Mouse (Mus musculus) embryonic facial prominence, embryonic 14.5 days (tissue): ENCODE results near the gene Cel. TPM values are rescaled to one million over a fixed set of nuclear protein-coding genes. Genes with fewer than 3 reads are reported as not detected.

Source experiments
- ATAC-seq: fragments of 200-750 bp; cut with Nextera tagmentation; 2 replicates; pipeline ENCODE4 v1.8.0; 2017; ENCODE audit warnings: low read depth, moderate number of reproducible peaks, moderate TSS enrichment
- DNase-seq: peaks from one replicate; pipeline ENCODE4 v3.0.0-alpha.2; 2015; ENCODE audit warnings: low spot score
- H3K27ac ChIP-seq: fragments of 300-500 bp; sonication (generic); replicated peaks from 2 replicates; pipeline ENCODE4 v1.5.1; 2014; ENCODE audit warnings: low read depth, mild to moderate bottlenecking, low read length, moderate library complexity
- H3K27me3 ChIP-seq: fragments of 300-500 bp; sonication (generic); replicated peaks from 2 replicates; pipeline ENCODE4 v1.6.1; 2014; ENCODE audit warnings: low read length; ENCODE audit not compliant: control insufficient read depth, insufficient read depth
- H3K36me3 ChIP-seq: fragments of 300-500 bp; sonication (generic); 2 replicates; pipeline ENCODE4 v1.6.1; 2014; ENCODE audit warnings: low read length, mixed read lengths; ENCODE audit not compliant: control insufficient read depth, insufficient read depth
- H3K4me1 ChIP-seq: fragments of 300-500 bp; sonication (generic); 2 replicates; pipeline ENCODE4 v1.6.1; 2014; ENCODE audit warnings: antibody characterized with exemption, low read length; ENCODE audit not compliant: control insufficient read depth, insufficient read depth
- H3K4me2 ChIP-seq: fragments of 300-500 bp; sonication (generic); 2 replicates; pipeline ENCODE4 v1.6.1; 2014; ENCODE audit warnings: low read depth, mild to moderate bottlenecking, low read length, moderate library complexity, mixed read lengths
- H3K4me3 ChIP-seq: fragments of 300-500 bp; sonication (generic); 2 replicates; pipeline ENCODE4 v1.5.1; 2014; ENCODE audit warnings: low read depth, mild to moderate bottlenecking, low read length
- H3K9ac ChIP-seq: fragments of 300-500 bp; sonication (generic); 2 replicates; pipeline ENCODE4 v1.6.1; 2014; ENCODE audit warnings: low read depth, mild to moderate bottlenecking, low read length, moderate library complexity, mixed read lengths
- H3K9me3 ChIP-seq: fragments of 300-500 bp; sonication (generic); 2 replicates; pipeline ENCODE4 v1.6.1; 2016; ENCODE audit warnings: low read length; ENCODE audit not compliant: control insufficient read depth
- WGBS: fragments of 180-500 bp; shearing (Covaris S2); extraction: QIAGEN DNeasy Blood & Tissue Kit; methylation state at CpG from one replicate; pipeline ENCODE4 v1.1.7; 2014; 5-methylcytosine and 5-hydroxymethylcytosine counted together
- polyA plus RNA-seq: library from polyadenylated mRNA; unstranded; fragments of >200 nt; fragmentation: Nextera tagmentation; extraction: Ambion mirVana; gene quantifications from 2 replicates; pipeline ENCODE4 v1.2.1, GENCODE M21; 2014

Gene Cel
- polyA plus RNA-seq, 1 experiment from 2014 or later = not detected

GRCm38 (mm10) chr2:28529856-28530255, 33.3 kb downstream of the Cel start:
- Histone ChIP-seq H3K4me1 (peaks cover 47% of the 10 kb centered on the region), H3K9ac (peak overlapping the region; percentile 25; the same call in 1 of the 2 replicates), H3K4me2 (no peak overlapping the region), H3K36me3 (no peaks in the 10 kb centered on the region), H3K9me3 (no peaks in the 10 kb centered on the region), H3K27me3 (no peaks in the 10 kb centered on the region), H3K27ac (no peak overlapping the region), H3K4me3 (no peak overlapping the region)
- 79% methylated on average over 4 of the region's 4 CpGs for WGBS
- DNase-seq (no peak), ATAC-seq (no peak)

GRCm38 (mm10) chr2:28528354-28528730, 34.9 kb downstream of the Cel start:
- H3K27ac ChIP-seq = peak overlapping the region; percentile 28; the same call in 1 of the 2 replicates
- H3K4me2 ChIP-seq = no peak overlapping the region
- 64% methylated on average over 7 of the region's 7 CpGs for WGBS
- ATAC-seq (no peak), DNase-seq (no peak)
- H3K9me3 ChIP-seq = no peaks in the 10 kb centered on the region
- no peaks in the 10 kb centered on the region for H3K27me3 ChIP-seq
- H3K36me3 ChIP-seq = no peaks in the 10 kb centered on the region
- no peak overlapping the region for H3K9ac ChIP-seq
- peaks cover 40% of the 10 kb centered on the region for H3K4me1 ChIP-seq
- H3K4me3 ChIP-seq = no peak overlapping the region

- H3K9me3 ChIP-seq = no peaks in the 10 kb centered on the region
- DNase-seq (no peak), ATAC-seq (no peak)
- no peak overlapping the region for H3K4me3 ChIP-seq
- H3K27ac ChIP-seq = no peak overlapping the region
- H3K4me2 ChIP-seq = no peak overlapping the region
- no peak overlapping the region for H3K9ac ChIP-seq
- 80% methylated on average over 15 of the region's 20 CpGs for WGBS
- H3K27me3 ChIP-seq = no peaks in the 10 kb centered on the region
- peaks cover 35% of the 10 kb centered on the region for H3K4me1 ChIP-seq
- H3K36me3 ChIP-seq = no peaks in the 10 kb centered on the region
Observed at GRCm38 (mm10) chr2:28527436-28528353, 35.5 kb downstream of the Cel start.

GRCm38 (mm10) chr2:28525943-28526876, 37.0 kb downstream of the Cel start:
- Histone ChIP-seq H3K4me1 (peaks cover 29% of the 10 kb centered on the region), H3K36me3 (no peaks in the 10 kb centered on the region), H3K9ac (peak overlapping the region; percentile 28), H3K27me3 (no peaks in the 10 kb centered on the region), H3K27ac (peak overlapping the region; percentile 72), H3K4me2 (peak overlapping the region; percentile 8; the same call in 1 of the 2 replicates), H3K4me3 (no peak overlapping the region), H3K9me3 (no peaks in the 10 kb centered on the region)
- peak; percentile 1; the same call in 1 of the 2 replicates for ATAC-seq
- no peak for DNase-seq
- WGBS = 43% methylated on average over 12 of the region's 12 CpGs

- Histone ChIP-seq H3K9me3 (no peaks in the 10 kb centered on the region), H3K4me3 (no peak overlapping the region), H3K9ac (peak overlapping the region; percentile 28; the same call in 1 of the 2 replicates), H3K36me3 (no peaks in the 10 kb centered on the region), H3K4me2 (peak overlapping the region; percentile 8; the same call in 1 of the 2 replicates), H3K4me1 (peaks cover 21% of the 10 kb centered on the region), H3K27ac (peak overlapping the region; percentile 72), H3K27me3 (no peaks in the 10 kb centered on the region)
- peak; percentile 56 for ATAC-seq
- 23% methylated on average over 10 of the region's 11 CpGs for WGBS
- peak; percentile 86 for DNase-seq
Observed at GRCm38 (mm10) chr2:28525219-28525942, 37.8 kb downstream of the Cel start.

- Histone ChIP-seq H3K27ac (peak overlapping the region; percentile 63; the same call in 1 of the 2 replicates), H3K27me3 (no peaks in the 10 kb centered on the region), H3K36me3 (no peaks in the 10 kb centered on the region), H3K4me3 (no peak overlapping the region), H3K9me3 (no peaks in the 10 kb centered on the region), H3K4me2 (no peak overlapping the region), H3K9ac (no peak overlapping the region), H3K4me1 (peaks cover 14% of the 10 kb centered on the region; the same call in 1 of the 2 replicates)
- DNase-seq (no peak), ATAC-seq (no peak)
- 72% methylated on average over 10 of the region's 10 CpGs for WGBS
Observed at GRCm38 (mm10) chr2:28524406-28524805, 38.8 kb downstream of the Cel start.

GRCm38 (mm10) chr2:28523643-28524117, 39.5 kb downstream of the Cel start:
- ATAC-seq = peak; percentile 88
- peaks cover 14% of the 10 kb centered on the region; the same call in 1 of the 2 replicates for H3K4me1 ChIP-seq
- no peak overlapping the region; the same call in 1 of the 2 replicates for H3K4me2 ChIP-seq
- H3K4me3 ChIP-seq = no peak overlapping the region
- H3K36me3 ChIP-seq = no peaks in the 10 kb centered on the region
- no peak overlapping the region for H3K9ac ChIP-seq
- H3K27ac ChIP-seq = peak overlapping the region; percentile 63
- H3K9me3 ChIP-seq = no peaks in the 10 kb centered on the region
- DNase-seq = peak; percentile 95
- WGBS = 6% methylated on average over 4 of the region's 5 CpGs
- H3K27me3 ChIP-seq = no peaks in the 10 kb centered on the region
